Mouse (Mus musculus) spleen, adult 2 months (tissue): ENCODE results near the gene Egfem1. TPM values are rescaled to one million over a fixed set of nuclear protein-coding genes. Genes with fewer than 3 reads are reported as not detected.

Experiments used
- DNase-seq, 2 experiments: peaks; one replicate each; pipeline versions ENCODE4 v3.0.0 to v3.0.0-alpha.2; 2012 to 2021; ENCODE audit warnings: low spot score in 2 of 2, low read depth in 1 of 2
- H3K27ac ChIP-seq: fragments of 200-500 bp; 2 replicates; pipeline ENCODE4 v1.5.1; 2012; ENCODE audit warnings: low read length, inconsistent platforms; ENCODE audit not compliant: insufficient read depth
- H3K27me3 ChIP-seq: fragments of 200-500 bp; 2 replicates; pipeline ENCODE4 v1.6.1; 2012; ENCODE audit warnings: mild to moderate bottlenecking, moderate library complexity, low read length, inconsistent platforms; ENCODE audit not compliant: control insufficient read depth, insufficient read depth
- H3K36me3 ChIP-seq: fragments of 200-500 bp; 2 replicates; pipeline ENCODE4 v1.6.1; 2012; ENCODE audit warnings: mild to moderate bottlenecking, low read length, inconsistent platforms; ENCODE audit not compliant: control insufficient read depth, insufficient read depth
- H3K4me1 ChIP-seq: fragments of 200-500 bp; 2 replicates; pipeline ENCODE4 v1.6.1; 2011; ENCODE audit warnings: inconsistent platforms; ENCODE audit not compliant: control insufficient read depth, insufficient read depth, insufficient read length
- H3K4me3 ChIP-seq: fragments of 200-500 bp; 2 replicates; pipeline ENCODE4 v1.5.1; 2011; ENCODE audit warnings: mild to moderate bottlenecking, inconsistent platforms; ENCODE audit not compliant: insufficient read depth, insufficient read length; ENCODE audit errors: extremely low read depth
- CTCF ChIP-seq: fragments of 200-500 bp; IDR thresholded peaks from 2 replicates; pipeline ENCODE4 v1.5.1; 2011; ENCODE audit warnings: mild to moderate bottlenecking, inconsistent platforms; ENCODE audit not compliant: insufficient read depth, insufficient read length, insufficient replicate concordance; ENCODE audit errors: extremely low read depth
- POLR2A ChIP-seq: fragments of 200-500 bp; IDR thresholded peaks from 2 replicates; pipeline ENCODE4 v1.6.1; 2011; ENCODE audit warnings: low read depth, low read length, inconsistent platforms
- WGBS: fragments of 180-500 bp; shearing (Covaris S2); methylation state at CpG from one replicate; pipeline ENCODE4 v1.1.7; 2018; 5-methylcytosine and 5-hydroxymethylcytosine counted together
- polyA plus RNA-seq: library from polyadenylated mRNA; depleted of rRNA; stranded (reverse); fragments of >200 nt; gene quantifications from 2 replicates; pipeline ENCODE4 v1.2.3, GENCODE M21; 2012

Gene Egfem1
- polyA plus RNA-seq, 1 experiment, result not detected

DNA sequence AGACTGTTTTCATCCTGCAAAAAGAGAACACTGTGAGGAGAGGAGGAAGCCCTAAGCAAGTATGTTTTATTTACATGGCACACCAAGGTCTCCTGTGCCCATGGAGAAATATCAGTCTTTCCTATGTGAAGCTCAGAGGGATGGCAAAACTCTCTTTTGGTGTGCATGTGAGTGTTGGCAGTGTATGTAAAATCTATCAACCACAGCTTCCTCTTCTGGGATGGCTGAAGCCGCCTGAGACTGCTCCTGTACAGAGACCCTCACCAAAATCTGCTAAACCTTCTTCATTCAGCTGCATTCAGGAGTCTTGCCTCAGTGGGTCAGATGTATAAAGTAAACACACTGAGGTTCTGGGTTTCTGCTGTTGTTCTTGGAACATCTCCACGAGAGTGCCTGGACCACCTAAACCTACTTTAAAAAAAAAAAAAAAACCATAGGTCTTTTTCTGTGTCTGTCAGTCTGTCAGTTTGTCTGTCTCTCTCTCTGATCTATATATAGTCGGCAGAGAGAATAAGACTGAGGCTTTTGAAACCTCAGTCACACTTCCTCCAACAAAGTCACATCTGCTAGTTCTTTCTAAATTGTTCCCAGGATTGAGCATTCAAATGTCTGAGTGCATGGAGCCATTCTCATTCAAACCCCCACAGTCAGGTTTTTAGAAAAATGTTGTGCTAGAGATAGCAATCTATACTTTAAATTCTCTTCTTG is 24.3 kb downstream of the Egfem1 start:
- Histone ChIP-seq H3K4me1 (no peaks in the 10 kb centered on the region), H3K27me3 (no peaks in the 10 kb centered on the region), H3K27ac (no peak overlapping the region), H3K36me3 (no peaks in the 10 kb centered on the region), H3K4me3 (no peak overlapping the region)
- TF ChIP-seq CTCF, result no peak
- no peak for TF ChIP-seq POLR2A
- DNase-seq, result no peak
- 14% methylated on average over 3 of the region's 3 CpGs for WGBS

DNA sequence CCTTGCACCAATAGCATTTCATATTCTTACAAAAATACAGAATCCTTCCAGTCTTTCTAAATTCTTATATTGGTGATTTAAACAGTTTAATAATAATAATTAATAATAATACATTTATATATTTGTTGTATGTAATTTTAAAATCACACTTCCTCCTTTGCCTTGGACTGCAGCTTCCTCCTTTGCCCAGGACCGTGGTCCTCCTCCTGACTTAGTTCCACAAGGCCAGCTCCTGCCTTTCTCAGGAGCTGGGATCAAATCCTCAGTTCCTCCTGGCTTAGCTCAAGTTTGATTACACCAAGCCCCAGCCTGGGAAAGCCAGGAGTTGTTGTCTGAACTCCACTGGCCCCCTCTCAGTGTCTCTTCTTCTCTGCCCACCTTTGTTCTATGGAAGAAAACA is 25.3 kb downstream of the Egfem1 start:
- Histone ChIP-seq H3K4me1 (no peaks in the 10 kb centered on the region), H3K36me3 (no peaks in the 10 kb centered on the region), H3K27ac (no peak overlapping the region), H3K4me3 (no peak overlapping the region), H3K27me3 (no peaks in the 10 kb centered on the region)
- no peak for DNase-seq
- 14% methylated on average over 1 of the region's 1 CpGs for WGBS
- TF ChIP-seq CTCF (no peak), POLR2A (no peak)

GRCm38 (mm10) chr3:29110321-29110720 is 28.5 kb downstream of the Egfem1 start:
- WGBS, result 76% methylated on average over 2 of the region's 2 CpGs
- Histone ChIP-seq H3K4me1 (no peaks in the 10 kb centered on the region), H3K27me3 (no peaks in the 10 kb centered on the region), H3K36me3 (no peaks in the 10 kb centered on the region), H3K27ac (no peak overlapping the region), H3K4me3 (no peak overlapping the region)
- no peak for DNase-seq
- TF ChIP-seq POLR2A, result no peak
- no peak for TF ChIP-seq CTCF

GRCm38 (mm10) chr3:29114517-29114916 is 32.7 kb downstream of the Egfem1 start:
- H3K4me3 ChIP-seq, result no peak overlapping the region
- TF ChIP-seq CTCF (no peak), POLR2A (no peak)
- 75% methylated on average over 3 of the region's 3 CpGs for WGBS
- no peak overlapping the region for H3K27ac ChIP-seq
- H3K36me3 ChIP-seq, result no peaks in the 10 kb centered on the region
- H3K27me3 ChIP-seq, result no peaks in the 10 kb centered on the region
- no peaks in the 10 kb centered on the region for H3K4me1 ChIP-seq
- no peak for DNase-seq

- Histone ChIP-seq H3K27ac (no peak overlapping the region), H3K36me3 (no peaks in the 10 kb centered on the region), H3K4me1 (no peaks in the 10 kb centered on the region), H3K4me3 (no peak overlapping the region), H3K27me3 (no peaks in the 10 kb centered on the region)
- TF ChIP-seq POLR2A (no peak), CTCF (no peak)
- 64% methylated on average over 1 of the region's 1 CpGs for WGBS
- DNase-seq, result no peak
Measured at GRCm38 (mm10) chr3:29117379-29117778, 35.6 kb downstream of the Egfem1 start.

DNA sequence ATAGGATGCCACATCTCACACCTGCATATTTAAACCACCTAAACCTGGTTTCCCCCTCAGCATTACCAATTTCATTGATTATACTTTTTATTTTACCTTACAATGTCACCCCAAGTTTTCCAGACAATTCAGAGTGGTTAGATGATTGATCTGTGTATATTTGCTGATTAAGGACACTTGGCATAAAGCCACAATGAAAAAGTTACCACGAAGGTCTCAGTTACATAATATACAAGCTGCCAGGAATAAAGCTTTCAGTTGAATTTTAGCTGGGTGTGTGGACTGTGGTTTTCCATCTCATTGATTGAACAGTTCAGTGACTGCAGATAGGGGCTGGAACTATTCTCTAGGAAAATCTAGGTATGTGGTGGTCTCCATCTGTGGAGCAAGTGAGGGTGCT is 40.7 kb downstream of the Egfem1 start:
- Histone ChIP-seq H3K36me3 (no peaks in the 10 kb centered on the region), H3K27ac (no peak overlapping the region), H3K4me1 (no peaks in the 10 kb centered on the region), H3K4me3 (no peak overlapping the region), H3K27me3 (no peaks in the 10 kb centered on the region)
- TF ChIP-seq CTCF, result no peak
- TF ChIP-seq POLR2A, result no peak
- WGBS, result 11% methylated on average over 1 of the region's 1 CpGs
- DNase-seq, result no peak
